Mouse (Mus musculus) embryonic fibroblast, embryonic 13.5 days (primary cell): ENCODE results near the gene Il2rb.

Experiments used
- CTCF ChIP-seq: IDR thresholded peaks from 2 replicates; pipeline ENCODE4 v1.5.1; 2011; ENCODE audit warnings: mild to moderate bottlenecking, control low read depth, low read length, moderate library complexity, borderline replicate concordance; ENCODE audit not compliant: insufficient read depth
- POLR2A ChIP-seq: IDR thresholded peaks from 2 replicates; pipeline ENCODE4 v1.6.1; 2011; ENCODE audit warnings: low read depth, mild to moderate bottlenecking, control low read depth, low read length, moderate library complexity

- TF ChIP-seq CTCF (peak; percentile 50; the same call in 1 of the 2 replicates), POLR2A (no peak; the same call in 1 of the 2 replicates)
Measured at GRCm38 (mm10) chr15:78447746-78448535, 47.1 kb downstream of the Il2rb start.
